Mouse (Mus musculus) gonadal fat pad, adult 2 months (tissue): ENCODE data around the gene Eef2. TPM values are rescaled to one million over a fixed set of nuclear protein-coding genes. Genes with fewer than 3 reads are reported as not detected.
"Not testable (repeated sequence)": the region's sequence is repeated elsewhere in the genome, so short reads cannot be mapped to it uniquely, and the experiment has no call there.

Experiments used
- DNase-seq: peaks from one replicate; pipeline ENCODE4 v3.0.0-alpha.2; 2012; ENCODE audit warnings: low read depth
- polyA plus RNA-seq: library from polyadenylated mRNA; depleted of rRNA; stranded (reverse); fragments of >200 nt; gene quantifications from 2 replicates; pipeline ENCODE4 v1.2.3, GENCODE M21; 2012; rRNA removed

The Eef2 gene
- polyA plus RNA-seq, 1 experiment = 1,971 TPM

GRCm38 (mm10) chr10:81200605-81201287 lies 24.3 kb downstream of the Eef2 start:
- DNase-seq = no peak

GRCm38 (mm10) chr10:81201807-81202758 lies 25.7 kb downstream of the Eef2 start, which contains the start of gene Nmrk2:
TSS of gene Nmrk2 (minus strand) at chr10:81202051.
- DNase-seq = no peak

GRCm38 (mm10) chr10:81202978-81203720 lies 26.7 kb downstream of the Eef2 start:
- no peak for DNase-seq

DNA sequence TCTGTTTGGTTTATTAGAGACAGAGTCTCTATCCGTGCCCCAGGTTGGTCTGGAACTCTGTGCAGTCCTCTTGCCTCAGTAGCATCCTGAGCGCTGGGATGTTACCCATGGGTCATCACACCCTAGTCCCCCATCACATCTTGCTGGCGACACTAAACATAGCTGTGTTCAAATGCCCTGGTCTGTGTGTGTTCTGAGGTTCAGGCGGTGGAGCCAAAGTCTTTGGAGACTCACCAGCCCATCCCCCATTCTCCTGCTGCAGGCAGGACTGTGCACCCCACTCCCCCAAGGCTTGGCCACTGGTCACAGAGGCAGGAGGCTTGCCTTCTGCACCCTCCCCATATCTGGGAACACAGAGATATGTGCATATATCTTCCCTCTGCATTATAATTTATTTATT lies 27.7 kb downstream of the Eef2 start:
- DNase-seq = no peak

GRCm38 (mm10) chr10:81210154-81210553 lies 33.7 kb downstream of the Eef2 start:
- DNase-seq = no peak

DNA sequence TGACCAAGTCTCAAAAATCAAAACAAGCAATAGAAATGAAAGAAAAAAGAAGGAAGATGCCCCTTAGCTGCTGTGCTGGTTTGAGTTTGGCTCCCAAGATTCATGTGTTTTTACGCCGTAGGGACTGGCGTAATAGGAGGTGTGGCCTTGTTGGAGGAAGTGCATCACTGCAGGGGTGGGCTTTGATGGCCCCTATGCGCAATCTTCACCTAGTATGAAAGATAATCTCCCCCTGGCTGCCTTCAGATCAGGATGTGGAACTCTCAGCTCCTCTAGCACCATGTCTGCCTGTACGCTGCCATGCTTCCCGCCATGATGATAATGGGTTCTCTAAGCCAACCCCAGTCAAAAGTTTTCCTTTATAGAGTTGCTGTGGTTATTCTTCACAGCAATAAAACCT lies 39.8 kb downstream of the Eef2 start:
- DNase-seq = no peak

- no peak for DNase-seq
Measured at GRCm38 (mm10) chr10:81216810-81217209, 40.4 kb downstream of the Eef2 start.

DNA sequence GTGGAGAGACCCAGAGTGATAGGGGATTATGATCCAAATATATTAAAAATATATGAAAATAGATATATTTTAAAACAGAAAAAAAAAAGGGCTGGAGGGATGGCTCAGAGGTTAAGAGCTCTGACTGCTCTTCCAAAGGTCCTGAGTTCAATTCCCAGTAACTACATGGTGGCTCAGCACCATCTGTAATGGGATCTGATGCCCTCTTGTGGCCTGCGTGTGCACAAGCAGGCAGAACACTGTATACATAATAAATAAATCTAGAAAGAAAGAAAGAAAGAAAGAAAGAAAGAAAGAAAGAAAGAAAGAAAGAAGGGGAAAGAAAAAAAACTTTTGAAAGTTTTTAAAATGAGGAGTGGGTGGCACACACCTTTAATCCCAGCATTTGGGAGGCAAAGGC lies 40.8 kb downstream of the Eef2 start:
- not testable (repeated sequence) for DNase-seq

GRCm38 (mm10) chr10:81217964-81218363 lies 41.5 kb downstream of the Eef2 start:
- no peak for DNase-seq

GRCm38 (mm10) chr10:81221402-81222015 lies 45.1 kb downstream of the Eef2 start:
- no peak for DNase-seq

DNA sequence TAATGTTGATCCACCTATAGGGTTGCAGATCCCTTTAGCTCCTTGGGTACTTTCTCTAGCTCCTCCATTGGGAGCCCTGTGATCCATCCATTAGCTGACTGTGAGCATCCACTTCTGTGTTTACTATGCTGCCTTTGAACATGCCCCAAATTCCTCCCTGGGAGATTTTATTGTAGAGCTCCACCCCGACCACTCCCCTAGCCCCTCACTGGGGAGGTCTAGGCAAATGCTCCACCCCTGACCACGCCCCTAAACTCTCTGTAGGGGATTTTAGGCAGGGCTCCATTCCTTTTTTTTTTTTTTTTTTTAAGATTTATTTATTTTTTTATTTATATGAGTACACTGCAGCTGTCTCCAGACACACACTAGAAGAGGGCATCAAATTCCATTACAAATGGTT lies 47.3 kb downstream of the Eef2 start:
- DNase-seq = not testable (repeated sequence)

GRCm38 (mm10) chr10:81229735-81230437 lies 53.5 kb downstream of the Eef2 start:
- no peak for DNase-seq

DNA sequence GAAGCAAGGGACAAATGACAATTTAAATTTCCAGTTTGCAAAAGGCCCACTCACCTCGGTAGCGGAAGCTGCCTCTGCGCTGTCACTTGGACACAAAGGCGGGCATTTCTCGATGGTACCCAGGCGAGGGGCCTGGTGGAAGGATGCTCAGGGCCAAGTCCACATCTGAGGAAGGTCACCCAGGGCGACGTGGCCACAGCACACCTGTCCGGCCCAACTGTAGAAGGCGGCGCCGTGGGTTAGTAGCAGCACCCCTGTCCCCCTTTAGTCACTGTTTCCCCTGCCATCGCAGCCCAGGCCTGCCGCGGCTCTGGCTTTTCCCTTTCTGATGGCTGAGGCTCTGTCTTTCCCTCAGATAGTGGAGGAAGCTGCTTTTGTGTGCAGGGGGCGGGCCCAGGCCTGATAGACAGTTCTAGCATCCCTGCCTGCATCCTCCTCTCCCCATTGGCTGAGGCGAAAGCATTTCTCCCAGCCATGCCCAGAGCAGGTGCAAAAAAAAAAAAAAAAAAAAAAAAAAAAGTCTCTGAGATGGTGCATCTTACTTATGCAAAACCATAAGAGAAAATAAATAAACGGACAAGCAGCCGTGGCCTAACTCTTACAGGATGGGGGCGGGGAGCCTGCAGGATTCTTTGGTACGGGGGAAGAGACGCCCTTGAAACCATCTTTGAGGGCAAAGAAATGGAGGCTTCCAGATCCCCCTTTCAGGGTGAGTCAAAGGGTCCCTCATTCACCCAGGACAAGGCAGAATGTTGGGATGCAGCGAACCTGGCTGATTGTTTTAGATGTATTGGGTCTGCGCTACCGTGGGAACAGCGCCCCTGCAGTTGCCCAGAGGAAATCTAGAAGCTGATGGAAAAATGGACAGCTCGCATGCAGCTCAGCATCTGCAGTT lies 54.3 kb downstream of the Eef2 start, which contains the start of gene Atcay:
Gene Atcay, minus strand, starts transcription at position 396 of the 895 bp plus-strand sequence.
- no peak for DNase-seq

GRCm38 (mm10) chr10:81231436-81231835 lies 55.0 kb downstream of the Eef2 start:
- no peak for DNase-seq

Other genes starting within 250 kb of the Eef2 start
- gene Gadd45b, start 246.6 kb upstream of the Eef2 start, polyA plus RNA-seq = 14.7 and 15.3 TPM in 2 replicates
- gene Gng7, start 161.7 kb upstream of the Eef2 start, polyA plus RNA-seq = 5.9 and 6.3 TPM in 2 replicates
- gene Diras1, start 151.0 kb upstream of the Eef2 start, polyA plus RNA-seq = not detected in 2 replicates
- 31.0 and 34.3 TPM in 2 replicates for gene Slc39a3, start 139.2 kb upstream of the Eef2 start, polyA plus RNA-seq
- gene Sgta, start 116.5 kb upstream of the Eef2 start, polyA plus RNA-seq = 197 and 235 TPM in 2 replicates
- gene Thop1, start 106.6 kb upstream of the Eef2 start, polyA plus RNA-seq = 31.7 and 35.0 TPM in 2 replicates
- 0.41 and 0.61 TPM in 2 replicates for gene Creb3l3, start 77.8 kb upstream of the Eef2 start, polyA plus RNA-seq
- gene Map2k2, start 70.7 kb upstream of the Eef2 start, polyA plus RNA-seq = 132 and 176 TPM in 2 replicates
- gene Zbtb7a, start 41.4 kb upstream of the Eef2 start, polyA plus RNA-seq = 30.0 and 49.1 TPM in 2 replicates
- 31.5 and 32.8 TPM in 2 replicates for gene Pias4, start 8.7 kb upstream of the Eef2 start, polyA plus RNA-seq
- gene Dapk3, start 6.4 kb downstream of the Eef2 start, polyA plus RNA-seq = 76.3 and 81.7 TPM in 2 replicates
- not detected in 2 replicates for gene 4930442H23Rik, start 7.2 kb downstream of the Eef2 start, polyA plus RNA-seq
- not detected in 2 replicates for gene Nmrk2, start 25.4 kb downstream of the Eef2 start, polyA plus RNA-seq
- gene Atcay, start 54.2 kb downstream of the Eef2 start, polyA plus RNA-seq = 0.03 TPM in 1 of 2 replicates, not detected in the other
- 17.9 and 20.9 TPM in 2 replicates for gene Zfr2, start 56.5 kb downstream of the Eef2 start, polyA plus RNA-seq
- 3.1 and 4.7 TPM in 2 replicates for gene Matk, start 76.3 kb downstream of the Eef2 start, polyA plus RNA-seq
- 65.7 and 72.8 TPM in 2 replicates for gene Mrpl54, start 90.3 kb downstream of the Eef2 start, polyA plus RNA-seq
- gene Apba3, start 90.3 kb downstream of the Eef2 start, polyA plus RNA-seq = 61.1 and 77.4 TPM in 2 replicates
- gene Tjp3, start 115.0 kb downstream of the Eef2 start, polyA plus RNA-seq = 21.4 and 29.9 TPM in 2 replicates
- 57.9 and 58.4 TPM in 2 replicates for gene Pip5k1c, start 116.3 kb downstream of the Eef2 start, polyA plus RNA-seq
- gene Cactin, start 144.5 kb downstream of the Eef2 start, polyA plus RNA-seq = 24.8 and 25.0 TPM in 2 replicates
- gene Tbxa2r, start 152.1 kb downstream of the Eef2 start, polyA plus RNA-seq = 8.3 and 9.3 TPM in 2 replicates
- gene Gipc3, start 166.6 kb downstream of the Eef2 start, polyA plus RNA-seq = 1.4 and 1.7 TPM in 2 replicates
- gene Hmg20b, start 173.8 kb downstream of the Eef2 start, polyA plus RNA-seq = 60.3 and 76.7 TPM in 2 replicates
- 29.8 and 39.5 TPM in 2 replicates for gene Mfsd12, start 180.9 kb downstream of the Eef2 start, polyA plus RNA-seq
- 1.7 and 2.0 TPM in 2 replicates for gene 4930404N11Rik, start 189.2 kb downstream of the Eef2 start, polyA plus RNA-seq
- 48.7 and 59.7 TPM in 2 replicates for gene Fzr1, start 201.9 kb downstream of the Eef2 start, polyA plus RNA-seq
- 93.9 and 96.3 TPM in 2 replicates for gene Dohh, start 207.8 kb downstream of the Eef2 start, polyA plus RNA-seq
- gene Gm48551, start 207.8 kb downstream of the Eef2 start, polyA plus RNA-seq = 3.3 and 4.2 TPM in 2 replicates
- gene Gm48552, start 212.4 kb downstream of the Eef2 start, polyA plus RNA-seq = 3.1 and 5.6 TPM in 2 replicates
- gene Smim24, start 216.4 kb downstream of the Eef2 start, polyA plus RNA-seq = 28.6 and 32.6 TPM in 2 replicates